12 mouse cellular contexts compared by ENCODE assay signal in the genomic region with DNA sequence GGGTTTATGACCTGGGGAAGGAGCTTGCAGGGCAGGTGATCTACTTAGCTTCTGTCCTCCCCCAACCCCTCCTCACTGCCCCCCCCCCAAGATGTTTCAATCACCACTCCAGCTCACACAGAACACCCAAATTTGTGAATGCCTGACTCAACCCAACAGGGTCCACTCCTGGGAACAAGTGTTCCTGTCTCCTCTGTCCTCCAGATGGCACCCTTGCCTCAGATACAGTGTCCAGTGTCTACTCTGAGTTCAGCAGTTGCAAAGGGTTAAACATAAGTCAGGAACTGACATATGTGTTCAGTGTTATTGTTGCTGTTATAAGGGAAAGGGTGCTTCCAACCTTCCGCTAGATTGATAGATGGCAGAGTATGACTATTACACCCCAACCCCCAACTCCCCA.
DNase-seq lines count a peak whose midpoint lies in the region; ATAC-seq and TF ChIP-seq lines count a peak whose summit lies in the region.
"Had no signal": no experiment of that assay in that cellular context is flagged by ENCODE, and none has a peak within 500 bp of the region (broad histone marks: within the 10 kb centered on the region; RNA-seq: fewer than 3 reads in every experiment).

No protein-coding gene starts in this region.

- no peak overlapping the region for H3K4me3 ChIP-seq in kidney, postnatal 0 days (replicated peaks; ENCODE audit: low read depth, low read length)
- H3K4me3 ChIP-seq in embryonic fibroblast, embryonic 13.5 days (ENCODE audit: insufficient read depth, low read length) = no peak overlapping the region
- no peak overlapping the region for H3K4me3 ChIP-seq in midbrain, postnatal 0 days (ENCODE audit: low read depth, low read length)
- H3K4me3 ChIP-seq: embryonic facial prominence, embryonic 12.5 days; heart, embryonic 13.5 days; limb, embryonic 13.5 days had no signal

- ATAC-seq in kidney, postnatal 0 days (replicated peaks; ENCODE audit: low FRiP score, low read depth) = no peak
- ATAC-seq in midbrain, postnatal 0 days (ENCODE audit: low FRiP score) = peak; percentile 75; the same call in 1 of the 2 replicates
- ATAC-seq in activated CD4-positive, CD25-positive, alpha-beta regulatory T cell, adult 4 months = no peak

- no peaks in the 10 kb centered on the region for H3K4me1 ChIP-seq in kidney, postnatal 0 days (replicated peaks; ENCODE audit: insufficient read depth, low read length)
- no peaks in the 10 kb centered on the region for H3K4me1 ChIP-seq in embryonic fibroblast, embryonic 13.5 days (ENCODE audit: control insufficient read depth, insufficient read depth, low read length)
- H3K4me1 ChIP-seq in midbrain, postnatal 0 days (ENCODE audit: insufficient read depth, low read length) = no peaks in the 10 kb centered on the region
- H3K4me1 ChIP-seq: embryonic facial prominence, embryonic 12.5 days; heart, embryonic 13.5 days; limb, embryonic 13.5 days had no signal

- no peak overlapping the region for H3K27ac ChIP-seq in kidney, postnatal 0 days
- H3K27ac ChIP-seq in embryonic fibroblast, embryonic 13.5 days (ENCODE audit: insufficient read depth, low read length) = no peak overlapping the region
- H3K27ac ChIP-seq in midbrain, postnatal 0 days (ENCODE audit: low read depth, low read length) = no peak overlapping the region
- H3K27ac ChIP-seq: embryonic facial prominence, embryonic 12.5 days; heart, embryonic 13.5 days; limb, embryonic 13.5 days had no signal

- WGBS in kidney, postnatal 0 days = 46% methylated on average over 1 of the region's 1 CpGs
- 61% methylated on average over 1 of the region's 1 CpGs for WGBS in midbrain, postnatal 0 days

- H3K9ac ChIP-seq in kidney, postnatal 0 days (ENCODE audit: low read depth, low read length) = no peak overlapping the region
- no peak overlapping the region for H3K9ac ChIP-seq in midbrain, postnatal 0 days (replicated peaks; ENCODE audit: low read length, poor library complexity, severe bottlenecking)
- H3K9ac ChIP-seq: embryonic facial prominence, embryonic 12.5 days; heart, embryonic 13.5 days; limb, embryonic 13.5 days had no signal

- no peak for TF ChIP-seq POLR2A in embryonic fibroblast, embryonic 13.5 days (IDR thresholded peaks at IDR 0.05; ENCODE audit: low read depth, low read length)

- peak; percentile 11 for DNase-seq in adrenal gland, postnatal 14 days
- no peak for DNase-seq in adrenal gland, postnatal 25 days
- DNase-seq in kidney, postnatal 0 days (ENCODE audit: low spot score) = peak; percentile 48
- no peak for DNase-seq in kidney, adult 18-20 months
- peak; percentile 54 for DNase-seq in midbrain, postnatal 0 days (ENCODE audit: low spot score)
- no peak for DNase-seq in testis, postnatal 10 days (ENCODE audit: low spot score)
- DNase-seq: thymus, postnatal 4 days had no signal

- no peak overlapping the region for H3K4me2 ChIP-seq in kidney, postnatal 0 days (ENCODE audit: low read length)
- H3K4me2 ChIP-seq in midbrain, postnatal 0 days (ENCODE audit: low read depth, low read length, poor library complexity, severe bottlenecking) = no peak overlapping the region
- H3K4me2 ChIP-seq: embryonic facial prominence, embryonic 12.5 days; heart, embryonic 13.5 days; limb, embryonic 13.5 days had no signal

- TF ChIP-seq CTCF in kidney, postnatal 0 days (IDR thresholded peaks at IDR 0.05; ENCODE audit: low read depth) = peak; percentile 68
- peak; percentile 46; the same call in 1 of the 2 replicates for TF ChIP-seq CTCF in embryonic fibroblast, embryonic 13.5 days (IDR thresholded peaks at IDR 0.05; ENCODE audit: borderline replicate concordance, insufficient read depth, low read length)
- TF ChIP-seq CTCF in midbrain, postnatal 0 days (IDR thresholded peaks at IDR 0.05) = peak; percentile 82

- H3K27me3 ChIP-seq in kidney, postnatal 0 days (ENCODE audit: insufficient read depth, low read length) = no peaks in the 10 kb centered on the region
- no peaks in the 10 kb centered on the region for H3K27me3 ChIP-seq in midbrain, postnatal 0 days (ENCODE audit: insufficient read depth, low read length)
- H3K27me3 ChIP-seq: embryonic facial prominence, embryonic 12.5 days; heart, embryonic 13.5 days; limb, embryonic 13.5 days had no signal

- no peaks in the 10 kb centered on the region for H3K36me3 ChIP-seq in kidney, postnatal 0 days (ENCODE audit: insufficient read depth, low read length)
- no peaks in the 10 kb centered on the region for H3K36me3 ChIP-seq in midbrain, postnatal 0 days (ENCODE audit: insufficient read depth, low read length)
- H3K36me3 ChIP-seq: embryonic facial prominence, embryonic 12.5 days; heart, embryonic 13.5 days; limb, embryonic 13.5 days had no signal

- H3K9me3 ChIP-seq in kidney, postnatal 0 days (replicated peaks; ENCODE audit: low read length) = no peaks in the 10 kb centered on the region
- H3K9me3 ChIP-seq in midbrain, postnatal 0 days (ENCODE audit: low read length) = no peaks in the 10 kb centered on the region
- H3K9me3 ChIP-seq: embryonic facial prominence, embryonic 12.5 days; heart, embryonic 13.5 days; limb, embryonic 13.5 days had no signal

Comparison
In these comparisons a context has a peak if more than half of its experiments do, and no peak if none do; other contexts are left out.
1. DNase-seq: peak in adrenal gland, postnatal 14 days (single experiment), kidney, postnatal 0 days (single experiment) and midbrain, postnatal 0 days (single experiment); none in adrenal gland, postnatal 25 days (single experiment), kidney, adult 18-20 months (single experiment) and testis, postnatal 10 days (single experiment).
2. Peak in every context shown above with its lines, with median percentiles within 50 percentile points of each other: CTCF ChIP-seq.